Mouse (Mus musculus) thymus, adult 2 months (tissue): ENCODE measurements at regions not wholly inside any gene's neighbourhood (a gene's known extent, or its start where the extent isn't known, plus 50 kb on each side); places are given as distances from the start of the nearest gene placed in this dataset.

ENCODE experiments used
- CTCF ChIP-seq: fragments of 200-500 bp; IDR thresholded peaks from 2 replicates; pipeline ENCODE4 v1.5.1; 2012; ENCODE audit warnings: mild to moderate bottlenecking, control low read depth, low read length, moderate library complexity, borderline replicate concordance; ENCODE audit not compliant: control insufficient read depth, poor library complexity, insufficient read depth; ENCODE audit errors: extremely low read depth
- POLR2A ChIP-seq: fragments of 200-500 bp; IDR thresholded peaks from 2 replicates; pipeline ENCODE4 v1.6.1; 2012; ENCODE audit warnings: mild to moderate bottlenecking, low read length, control low read depth, moderate library complexity; ENCODE audit not compliant: control insufficient read depth, poor library complexity, insufficient read depth; ENCODE audit errors: extremely low read depth

DNA sequence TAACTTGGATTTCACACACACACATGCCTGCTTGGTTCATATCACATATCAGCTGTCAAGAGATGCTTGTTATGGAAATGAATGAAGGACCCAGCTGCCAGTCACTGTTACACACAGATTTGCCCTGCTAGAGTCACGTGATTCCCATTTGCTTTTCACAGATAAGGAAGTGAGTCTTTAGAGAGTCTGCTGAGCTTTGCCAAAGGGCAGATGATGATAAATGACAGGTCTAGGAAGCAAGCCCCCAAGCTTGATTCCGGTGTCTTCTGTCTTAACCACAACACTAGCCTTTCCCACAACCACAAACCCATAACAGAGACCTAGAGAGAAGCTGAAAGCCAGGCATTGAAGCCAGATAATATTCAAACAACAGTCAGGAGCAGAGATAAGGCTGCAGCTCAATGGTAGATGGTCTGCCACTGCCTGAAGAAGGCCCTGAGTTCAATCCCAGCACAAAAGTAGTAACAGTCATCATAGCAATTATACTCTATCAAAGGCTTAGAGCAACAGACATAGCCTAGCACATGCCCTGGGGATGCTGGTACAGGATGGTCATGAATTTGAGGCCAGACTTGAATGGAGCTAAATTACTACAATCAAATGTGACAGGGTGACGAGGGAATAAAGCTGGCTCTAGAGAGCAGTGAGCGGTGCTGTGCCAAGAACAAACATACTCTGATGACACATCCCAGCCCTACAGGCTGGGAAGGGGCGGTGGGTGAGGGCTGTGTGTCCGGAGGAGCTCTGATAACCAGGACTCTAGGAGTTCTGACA, 89.0 kb upstream of the H2afz start:
- TF ChIP-seq POLR2A (no peak), CTCF (no peak)
